Mouse (Mus musculus) heart, postnatal 0 days (tissue): Measurements from ENCODE around the gene Pcx. TPM values are rescaled to one million over a fixed set of nuclear protein-coding genes. Genes with fewer than 3 reads are reported as not detected.

ENCODE experiments used
- ATAC-seq: fragments of 200-750 bp; cut with Nextera tagmentation; 2 replicates; pipeline ENCODE4 v1.8.0; 2017; ENCODE audit warnings: low read depth, moderate number of reproducible peaks, moderate library complexity; ENCODE audit not compliant: insufficient read depth
- DNase-seq: peaks from one replicate; pipeline ENCODE4 v3.0.0-alpha.2; 2016; ENCODE audit warnings: low spot score
- H3K27ac ChIP-seq: fragments of 300-500 bp; sonication (generic); 2 replicates; pipeline ENCODE4 v1.5.1; 2014; ENCODE audit warnings: low read depth, mild to moderate bottlenecking
- H3K27me3 ChIP-seq: fragments of 300-500 bp; sonication (generic); 2 replicates; pipeline ENCODE4 v1.6.1; 2014; ENCODE audit warnings: low read length, mixed read lengths; ENCODE audit not compliant: control insufficient read depth, insufficient read depth
- H3K36me3 ChIP-seq: fragments of 300-500 bp; sonication (generic); replicated peaks from 2 replicates; pipeline ENCODE4 v1.6.1; 2014; ENCODE audit warnings: low read length, mixed read lengths; ENCODE audit not compliant: control insufficient read depth, insufficient read depth
- H3K4me1 ChIP-seq: fragments of 300-500 bp; sonication (generic); 2 replicates; pipeline ENCODE4 v1.6.1; 2014; ENCODE audit warnings: antibody characterized with exemption; ENCODE audit not compliant: control insufficient read depth, insufficient read depth
- H3K4me2 ChIP-seq: fragments of 300-500 bp; sonication (generic); 2 replicates; pipeline ENCODE4 v1.6.1; 2014; ENCODE audit warnings: low read depth, mild to moderate bottlenecking, low read length, moderate library complexity
- H3K4me3 ChIP-seq: fragments of 300-500 bp; sonication (generic); 2 replicates; pipeline ENCODE4 v1.5.1; 2014; ENCODE audit warnings: low read depth, low read length
- H3K9ac ChIP-seq: fragments of 300-500 bp; sonication (generic); replicated peaks from 2 replicates; pipeline ENCODE4 v1.6.1; 2014; ENCODE audit warnings: low read depth, low read length, mixed read lengths
- H3K9me3 ChIP-seq: fragments of 300-500 bp; sonication (generic); replicated peaks from 2 replicates; pipeline ENCODE4 v1.6.1; 2016; ENCODE audit warnings: low read length; ENCODE audit not compliant: control insufficient read depth
- CTCF ChIP-seq: IDR thresholded peaks from 2 replicates; pipeline ENCODE4 v1.5.1; 2016; ENCODE audit warnings: antibody characterized with exemption, control low read depth, low read depth
- EP300 ChIP-seq: IDR thresholded peaks from 2 replicates; pipeline ENCODE4 v1.6.1; 2016; ENCODE audit warnings: antibody characterized with exemption, low read depth
- WGBS: fragments of 180-500 bp; shearing (Covaris S2); extraction: QIAGEN DNeasy Blood & Tissue Kit; methylation state at CpG from one replicate; pipeline ENCODE4 v1.1.7; 2014; 5-methylcytosine and 5-hydroxymethylcytosine counted together
- microRNA-seq: library from miRNA; unstranded; fragments of <30 nt; microRNA quantifications from one replicate; pipeline ENCODE4, GENCODE M21; 2016
- polyA plus RNA-seq: library from polyadenylated mRNA; unstranded; fragments of >200 nt; fragmentation: Nextera tagmentation; extraction: Ambion mirVana; gene quantifications from 2 replicates; pipeline ENCODE4 v1.2.1, GENCODE M21; 2015
- total RNA-seq: library from RNA; depleted of rRNA; stranded (reverse); fragments of >200 nt; gene quantifications from 2 replicates; pipeline ENCODE4 v1.2.3, GENCODE M21; 2014; ENCODE audit warnings: low replicate concordance; rRNA removed

The Pcx gene
- total and polyA plus RNA-seq, 2 experiments from 2014 or later = 5.2 to 13.8 TPM

DNA sequence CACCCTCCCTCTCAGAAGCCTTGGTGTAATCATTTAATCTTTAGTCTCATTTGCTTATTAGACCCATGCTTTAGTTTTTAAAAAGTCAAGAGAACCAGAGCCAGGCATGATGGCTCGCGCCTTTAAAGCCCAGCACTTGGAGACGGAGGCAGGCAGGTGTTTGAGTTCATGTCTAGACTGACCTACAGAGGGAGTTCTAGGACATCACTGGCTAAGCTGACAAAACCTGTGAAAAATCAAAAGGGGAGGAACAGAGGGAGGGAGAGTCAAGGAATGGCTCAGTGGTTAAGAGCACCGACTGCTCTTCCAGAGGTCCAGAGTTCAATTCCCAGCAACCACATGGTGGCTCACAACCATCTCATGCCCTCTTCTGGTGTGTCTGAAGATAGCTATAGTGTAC lies 125.7 kb downstream of the Pcx start:
- no peak overlapping the region for H3K4me3 ChIP-seq
- TF ChIP-seq EP300 = no peak
- no peak for TF ChIP-seq CTCF
- WGBS = 58% methylated on average over 4 of the region's 4 CpGs
- no peak overlapping the region for H3K4me2 ChIP-seq
- peaks cover 7% of the 10 kb centered on the region; the same call in 1 of the 2 replicates for H3K27me3 ChIP-seq
- H3K36me3 ChIP-seq = no peaks in the 10 kb centered on the region
- no peak for DNase-seq
- no peaks in the 10 kb centered on the region for H3K4me1 ChIP-seq
- H3K27ac ChIP-seq = no peak overlapping the region
- H3K9ac ChIP-seq = no peak overlapping the region
- H3K9me3 ChIP-seq = no peaks in the 10 kb centered on the region
- ATAC-seq = no peak

DNA sequence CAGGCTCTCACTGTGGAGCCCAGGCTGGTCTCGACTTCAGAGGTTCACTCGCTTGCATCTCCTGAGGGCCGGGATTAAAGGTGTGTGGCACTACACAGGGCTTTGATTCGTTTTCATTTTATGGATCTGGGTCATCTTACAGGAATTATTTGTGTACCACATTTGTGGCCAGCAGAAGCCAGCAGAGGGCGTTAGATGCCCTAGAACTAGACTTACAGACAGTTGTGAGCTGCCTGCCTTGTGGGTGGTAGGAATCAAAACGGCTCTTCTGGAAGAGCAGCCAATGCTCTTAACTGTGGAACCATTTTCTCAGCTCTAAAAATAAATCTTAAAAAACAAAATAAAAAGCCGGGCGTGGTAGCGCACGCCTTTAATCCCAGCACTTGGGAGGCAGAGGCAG lies 134.0 kb downstream of the Pcx start:
- TF ChIP-seq CTCF (no peak), EP300 (no peak)
- DNase-seq = no peak
- H3K4me3 ChIP-seq = no peak overlapping the region
- no peaks in the 10 kb centered on the region for H3K4me1 ChIP-seq
- ATAC-seq = no peak
- no peaks in the 10 kb centered on the region for H3K36me3 ChIP-seq
- H3K27ac ChIP-seq = no peak overlapping the region
- H3K9ac ChIP-seq = no peak overlapping the region
- 39% methylated on average over 10 of the region's 10 CpGs for WGBS
- H3K27me3 ChIP-seq = no peaks in the 10 kb centered on the region
- no peaks in the 10 kb centered on the region for H3K9me3 ChIP-seq
- H3K4me2 ChIP-seq = no peak overlapping the region

GRCm38 (mm10) chr19:4646917-4647492 lies 136.7 kb downstream of the Pcx start:
- Histone ChIP-seq H3K4me1 (no peaks in the 10 kb centered on the region), H3K36me3 (no peaks in the 10 kb centered on the region), H3K27ac (no peak overlapping the region), H3K27me3 (no peaks in the 10 kb centered on the region), H3K4me2 (no peak overlapping the region), H3K4me3 (no peak overlapping the region), H3K9me3 (no peaks in the 10 kb centered on the region), H3K9ac (no peak overlapping the region)
- WGBS = 69% methylated on average over 11 of the region's 11 CpGs
- ATAC-seq (no peak), DNase-seq (no peak)
- TF ChIP-seq CTCF = no peak
- no peak for TF ChIP-seq EP300

- Histone ChIP-seq H3K9ac (no peak overlapping the region), H3K9me3 (no peaks in the 10 kb centered on the region), H3K4me2 (no peak overlapping the region), H3K4me3 (no peak overlapping the region), H3K27me3 (no peaks in the 10 kb centered on the region), H3K4me1 (no peaks in the 10 kb centered on the region), H3K27ac (no peak overlapping the region), H3K36me3 (no peaks in the 10 kb centered on the region)
- TF ChIP-seq EP300 (no peak), CTCF (no peak)
- DNase-seq (no peak), ATAC-seq (no peak)
- WGBS = 79% methylated on average over 5 of the region's 5 CpGs
Measured at GRCm38 (mm10) chr19:4658156-4658555, 147.9 kb downstream of the Pcx start.

DNA sequence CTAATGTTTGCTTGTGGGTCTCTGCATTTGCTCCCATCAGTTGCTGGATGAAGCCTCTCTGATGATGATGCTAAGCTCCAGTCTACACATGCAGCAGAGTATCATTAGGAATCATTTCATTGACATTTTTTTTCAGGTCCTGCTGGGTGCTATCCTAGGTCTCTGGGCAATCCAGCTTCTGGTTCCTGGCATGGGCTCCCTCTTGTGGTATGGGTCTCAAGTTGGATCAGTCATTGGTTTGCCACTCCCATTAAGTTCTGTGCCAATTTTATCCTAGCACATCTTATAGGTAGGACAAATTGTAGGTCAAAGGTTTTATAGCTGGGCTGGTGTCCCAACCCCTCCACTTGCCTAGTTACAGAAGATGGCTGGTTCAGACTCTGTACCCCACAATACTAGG lies 156.5 kb downstream of the Pcx start:
- Histone ChIP-seq H3K9ac (no peak overlapping the region), H3K4me2 (no peak overlapping the region), H3K4me3 (no peak overlapping the region), H3K27ac (no peak overlapping the region), H3K4me1 (no peaks in the 10 kb centered on the region), H3K9me3 (no peaks in the 10 kb centered on the region), H3K36me3 (no peaks in the 10 kb centered on the region), H3K27me3 (no peaks in the 10 kb centered on the region)
- no peak for ATAC-seq
- no peak for DNase-seq
- TF ChIP-seq EP300 (no peak), CTCF (peak; percentile 11; the same call in 1 of the 2 replicates)

DNA sequence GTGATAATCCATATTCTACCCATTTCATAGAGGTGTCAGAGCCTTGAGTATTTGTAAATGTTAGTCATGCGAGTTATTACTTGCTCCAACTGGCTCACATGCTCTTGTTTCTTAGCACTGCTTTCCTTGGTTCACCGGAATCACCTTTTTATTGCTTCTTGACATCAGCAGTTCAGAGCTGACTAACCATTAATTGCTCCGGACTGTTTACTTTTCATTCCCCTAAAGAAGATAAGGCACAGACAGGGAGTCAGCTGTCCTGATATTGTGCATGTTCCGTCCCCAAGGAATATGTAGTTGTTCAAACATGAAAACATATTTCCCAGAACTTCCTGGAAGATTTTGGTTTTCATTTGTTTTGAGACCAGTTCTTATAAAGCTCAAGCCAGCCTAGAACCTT lies 160.5 kb downstream of the Pcx start:
- no peak overlapping the region for H3K4me3 ChIP-seq
- no peak overlapping the region for H3K27ac ChIP-seq
- no peak overlapping the region for H3K9ac ChIP-seq
- no peaks in the 10 kb centered on the region for H3K27me3 ChIP-seq
- no peaks in the 10 kb centered on the region for H3K36me3 ChIP-seq
- TF ChIP-seq CTCF = no peak
- no peak for TF ChIP-seq EP300
- DNase-seq (no peak), ATAC-seq (no peak)
- H3K9me3 ChIP-seq = no peaks in the 10 kb centered on the region
- H3K4me1 ChIP-seq = no peaks in the 10 kb centered on the region
- H3K4me2 ChIP-seq = no peak overlapping the region
- 59% methylated on average over 4 of the region's 4 CpGs for WGBS

Small RNA genes lying within 50 kb of the gene (microRNA-seq; reads per million reads assigned to microRNA genes)
- not detected for gene Mir6986

Other genes with a start within 250 kb of the Pcx start
- gene Ssh3, start 241.3 kb upstream of the Pcx start, total RNA-seq = 11.5 and 11.6 TPM in 2 replicates
- gene Ssh3, start 241.3 kb upstream of the Pcx start, polyA plus RNA-seq = 6.2 and 6.4 TPM in 2 replicates
- 2.1 and 2.3 TPM in 2 replicates for gene Ankrd13d, start 227.3 kb upstream of the Pcx start, total RNA-seq
- gene Ankrd13d, start 227.3 kb upstream of the Pcx start, polyA plus RNA-seq = 0.40 and 0.41 TPM in 2 replicates
- 50.4 and 50.6 TPM in 2 replicates for gene Grk2, start 204.2 kb upstream of the Pcx start, total RNA-seq
- 6.9 and 7.8 TPM in 2 replicates for gene Grk2, start 204.2 kb upstream of the Pcx start, polyA plus RNA-seq
- 55.0 and 65.3 TPM in 2 replicates for gene Kdm2a, start 112.2 kb upstream of the Pcx start, total RNA-seq
- gene Kdm2a, start 112.2 kb upstream of the Pcx start, polyA plus RNA-seq = 15.4 and 15.7 TPM in 2 replicates
- 24.3 and 35.0 TPM in 2 replicates for gene Rhod, start 71.0 kb upstream of the Pcx start, total RNA-seq
- gene Rhod, start 71.0 kb upstream of the Pcx start, polyA plus RNA-seq = 16.0 and 18.4 TPM in 2 replicates
- gene Syt12, start 33.0 kb upstream of the Pcx start, total RNA-seq = 2.8 TPM in 2 replicates
- 0.26 and 0.46 TPM in 2 replicates for gene Syt12, start 33.0 kb upstream of the Pcx start, polyA plus RNA-seq
- gene 2010003K11Rik, start 11.9 kb upstream of the Pcx start, total RNA-seq = not detected in 2 replicates
- not detected in 2 replicates for gene 2010003K11Rik, start 11.9 kb upstream of the Pcx start, polyA plus RNA-seq
- gene Lrfn4, start 105.2 kb downstream of the Pcx start, total RNA-seq = 32.2 and 45.8 TPM in 2 replicates
- gene Lrfn4, start 105.2 kb downstream of the Pcx start, polyA plus RNA-seq = 1.7 and 1.9 TPM in 2 replicates
- gene Rce1, start 115.2 kb downstream of the Pcx start, total RNA-seq = 60.6 and 64.6 TPM in 2 replicates
- 24.8 and 25.6 TPM in 2 replicates for gene Rce1, start 115.2 kb downstream of the Pcx start, polyA plus RNA-seq
- 0.43 TPM in 1 of 2 replicates, not detected in the other for gene Gm960, start 188.2 kb downstream of the Pcx start, total RNA-seq
- 0.54 and 1.6 TPM in 2 replicates for gene Gm960, start 188.2 kb downstream of the Pcx start, polyA plus RNA-seq
- 0.04 TPM in 2 replicates for gene Sptbn2, start 200.7 kb downstream of the Pcx start, total RNA-seq
- 0.05 and 0.12 TPM in 2 replicates for gene Sptbn2, start 200.7 kb downstream of the Pcx start, polyA plus RNA-seq
- gene Rbm4b, start 246.0 kb downstream of the Pcx start, total RNA-seq = 9.3 and 30.2 TPM in 2 replicates
- 20.3 and 22.5 TPM in 2 replicates for gene Rbm4b, start 246.0 kb downstream of the Pcx start, polyA plus RNA-seq